Mouse (Mus musculus) thymus, postnatal 14 days (tissue): ENCODE results near the gene Plscr2.
A peak's percentile ranks its signal among the peaks of the same experiment; 100 is the strongest.

Experiments used
- DNase-seq: peaks from one replicate; pipeline ENCODE4 v3.0.0; 2021

Plscr2 gene

DNA sequence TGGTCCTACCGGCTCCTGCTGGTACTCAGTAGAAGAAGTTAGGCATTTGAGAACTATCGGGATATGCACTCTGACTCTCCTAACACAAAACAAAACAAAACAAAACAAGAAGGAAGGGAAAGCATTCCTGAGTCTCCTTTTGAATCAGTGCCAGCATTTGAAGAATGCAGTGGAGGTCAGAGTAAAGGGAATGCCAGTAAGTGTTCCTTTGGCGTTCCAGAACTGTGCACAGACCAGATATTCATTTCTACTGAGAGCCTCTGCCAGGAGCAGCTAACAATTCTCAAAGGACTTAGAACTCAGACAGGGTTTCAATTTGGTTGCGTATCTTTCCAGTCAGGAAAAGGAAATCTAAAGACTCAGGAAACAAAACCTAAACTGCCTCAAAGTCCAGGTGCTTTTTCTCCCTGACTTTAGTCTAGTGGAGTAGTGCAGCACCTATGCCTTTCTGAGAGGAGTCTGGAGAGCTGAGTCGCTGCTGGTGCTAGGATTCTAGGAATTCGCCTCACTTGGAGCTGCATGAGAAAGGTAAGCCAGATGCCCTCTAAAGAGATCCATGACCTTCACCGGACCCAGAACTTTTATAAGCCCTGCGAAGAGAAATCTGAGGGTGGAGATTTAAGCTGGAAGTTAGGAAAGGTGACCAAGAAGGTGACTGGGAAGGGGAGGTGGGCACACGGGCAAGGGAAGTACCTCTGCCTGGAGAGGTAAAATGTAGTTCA is at the start of gene Plscr2:
TSS of gene Plscr2 (plus strand) at position 117 of the 722 bp plus-strand sequence.
- no peak for DNase-seq

DNA sequence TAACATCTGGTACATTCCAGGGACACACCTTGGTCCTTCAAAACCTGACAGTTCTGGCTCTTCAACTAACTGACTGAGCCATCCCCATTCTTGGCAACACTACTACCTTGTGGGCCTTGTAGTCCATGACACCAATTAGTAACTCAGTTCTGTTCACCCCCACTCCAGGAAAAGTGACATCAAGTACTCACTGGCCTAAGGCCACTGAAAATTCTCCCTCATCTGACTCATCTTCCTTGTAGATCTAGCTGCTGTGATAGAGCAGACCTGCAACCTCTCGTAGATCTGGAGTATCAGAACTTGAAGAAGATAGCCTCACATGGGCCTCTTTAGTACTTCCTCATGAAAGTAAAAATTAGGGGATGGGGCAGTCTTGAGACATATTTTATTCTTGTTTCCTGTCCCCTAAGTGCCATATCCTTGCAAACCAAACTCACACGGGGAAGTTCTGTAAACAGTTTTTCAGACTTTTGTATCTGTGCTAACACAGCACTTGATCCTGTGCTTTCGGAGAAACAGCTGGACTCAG is 49.2 kb upstream of the Plscr2 start:
- no peak for DNase-seq

DNA sequence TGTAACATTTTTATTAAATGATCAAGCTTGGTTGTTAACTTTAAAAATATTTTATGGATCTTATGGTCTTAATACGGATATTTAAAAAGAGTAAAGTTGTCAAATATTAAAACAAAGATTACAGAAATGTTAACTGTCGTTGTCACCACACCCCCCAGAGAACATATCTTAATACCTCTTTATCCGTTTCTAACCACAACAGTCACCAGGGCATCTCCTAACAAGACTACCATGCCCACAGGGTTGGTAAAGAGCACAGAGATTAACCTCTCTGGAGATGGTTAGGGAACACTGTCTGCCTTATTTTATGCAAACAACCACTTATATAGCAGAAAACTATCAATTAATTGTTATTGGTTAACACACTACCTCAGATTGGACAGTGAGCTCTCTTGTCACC is 48.6 kb upstream of the Plscr2 start:
- DNase-seq, result no peak

DNA sequence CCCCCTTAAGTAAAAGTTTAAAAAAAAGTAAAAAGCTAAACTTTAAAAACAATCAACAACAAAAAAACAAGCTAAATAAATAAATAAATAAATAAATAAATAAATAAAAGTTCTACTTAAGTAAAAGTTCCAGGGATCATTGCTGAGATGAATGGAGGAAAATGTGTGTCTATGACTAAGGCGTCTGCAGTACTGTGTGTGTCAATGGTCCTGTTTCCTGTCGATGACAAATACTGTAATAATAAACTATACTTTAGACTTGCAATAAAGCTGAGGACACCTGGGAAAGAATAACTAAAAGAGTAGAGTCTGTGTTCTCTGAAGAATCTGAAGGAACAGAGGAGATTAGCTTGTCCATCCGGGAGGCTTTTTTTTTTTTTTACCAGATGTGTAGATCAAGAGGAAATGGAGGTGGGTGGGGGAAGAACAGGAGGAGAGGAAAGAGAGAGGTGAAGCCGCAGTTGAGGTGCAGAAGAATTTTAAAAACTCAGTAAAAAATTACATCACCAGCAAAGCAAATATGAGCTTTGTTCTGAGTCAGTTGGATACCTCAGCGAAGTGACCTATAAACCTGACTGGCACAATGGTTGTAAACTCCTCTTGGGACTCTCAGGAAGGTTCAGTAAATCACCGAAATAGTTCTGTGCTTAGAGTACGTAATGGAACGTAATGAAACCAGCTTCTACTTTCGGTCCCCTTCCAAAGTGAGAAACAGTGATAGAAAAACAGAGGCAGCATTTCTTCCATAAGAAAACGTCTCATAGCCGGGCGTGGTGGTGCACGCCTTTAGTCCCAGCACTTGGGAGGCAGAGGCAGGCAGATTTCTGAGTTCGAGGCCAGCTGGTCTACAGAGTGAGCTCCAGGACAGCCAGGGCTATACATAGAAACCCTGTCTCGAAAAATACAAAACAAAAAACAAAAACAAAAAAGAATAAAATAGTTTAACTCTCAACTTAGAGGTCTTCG is 46.3 kb upstream of the Plscr2 start:
- DNase-seq, result no peak

DNA sequence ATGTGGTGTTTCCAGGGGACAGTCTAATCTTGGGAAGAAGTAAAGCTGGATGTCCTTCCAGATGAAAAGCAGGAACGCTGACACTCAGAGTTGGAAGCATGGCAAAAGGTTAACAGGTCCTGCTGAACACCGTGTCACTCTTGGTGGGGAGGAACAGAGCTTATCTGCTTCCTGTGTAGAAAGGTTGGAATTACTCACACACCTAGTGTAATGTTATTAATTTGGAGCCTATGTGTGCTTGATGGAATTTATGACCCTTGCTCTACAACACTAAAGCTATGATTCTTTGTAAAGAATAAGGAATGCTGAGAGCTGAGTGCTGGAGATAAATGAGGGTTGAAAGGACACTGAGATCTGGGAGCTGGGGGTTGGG is 45.6 kb upstream of the Plscr2 start:
- no peak for DNase-seq

DNA sequence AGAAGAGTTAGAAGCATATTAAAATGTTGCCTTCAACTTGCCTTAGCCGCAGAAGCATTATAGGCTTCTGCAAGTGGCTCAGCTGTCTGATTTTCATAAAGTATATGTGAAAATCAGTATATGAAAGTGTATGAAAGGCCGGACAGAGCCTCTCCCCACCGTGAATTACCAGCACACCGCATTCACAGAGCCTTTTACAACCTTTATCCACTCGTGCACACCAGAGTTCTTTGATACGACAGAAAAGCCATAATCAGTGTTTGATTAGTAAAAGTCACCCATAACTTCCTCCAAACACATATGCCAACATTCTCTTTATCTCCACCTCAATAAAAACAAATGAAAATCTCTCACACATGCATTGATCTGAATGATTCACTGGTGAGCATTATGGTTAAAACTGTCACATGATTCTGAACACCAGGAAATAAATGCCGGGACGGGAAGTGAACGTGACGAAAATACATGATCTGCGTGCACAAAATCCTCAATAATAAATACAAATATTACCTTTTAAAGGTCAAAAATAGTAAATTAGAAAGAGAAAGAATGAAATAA is 40.4 kb upstream of the Plscr2 start:
- no peak for DNase-seq

DNA sequence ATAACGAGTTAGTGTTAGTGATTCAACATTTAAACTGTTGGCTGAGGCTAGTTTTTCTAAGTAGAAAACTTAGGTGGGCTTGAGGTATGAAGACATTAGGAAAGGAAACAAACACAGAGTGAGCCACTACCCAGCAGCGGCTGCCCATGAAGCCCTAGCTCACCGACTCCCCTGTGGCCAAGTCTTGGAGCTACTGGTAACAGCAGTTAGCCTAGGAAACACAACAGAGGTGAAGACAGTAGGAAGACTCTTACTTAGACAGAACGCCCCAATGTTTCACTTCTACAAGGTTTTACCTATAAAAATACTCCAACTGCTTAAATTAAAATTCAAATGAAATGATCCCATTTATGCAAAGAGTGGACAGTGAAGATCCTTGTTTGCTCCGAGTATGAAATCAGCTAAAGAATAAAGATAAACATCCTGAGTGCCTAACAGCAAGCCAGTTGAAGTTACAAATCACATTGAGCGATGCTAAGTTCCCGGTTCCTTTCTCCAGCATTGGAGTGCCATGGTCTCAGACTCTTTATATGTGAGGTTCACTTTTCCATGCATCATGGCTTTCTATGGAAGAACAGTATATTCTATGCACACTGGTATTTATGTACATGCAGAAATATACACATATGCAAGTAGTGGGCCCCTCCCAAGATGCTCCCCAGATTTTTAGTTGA is 26.5 kb upstream of the Plscr2 start:
- no peak for DNase-seq

DNA sequence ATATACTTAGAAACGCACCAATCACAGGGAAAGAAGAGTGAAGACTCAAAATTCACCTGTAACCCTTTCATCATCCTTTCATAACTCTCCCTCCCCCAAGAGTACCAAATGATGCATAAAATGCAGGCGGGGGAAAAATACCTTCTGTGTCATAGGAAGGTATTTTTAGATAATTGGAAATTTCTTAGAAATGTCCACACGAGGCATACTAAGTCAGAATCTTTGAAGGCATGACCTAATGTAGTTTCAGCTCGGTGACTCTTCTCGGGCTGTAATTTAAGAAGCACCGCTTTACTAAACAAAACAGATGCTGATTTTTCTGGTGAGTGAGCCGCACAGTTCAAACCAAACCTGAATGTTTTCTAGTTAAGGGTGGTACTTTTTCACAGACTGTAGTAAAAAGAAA is 26.0 kb upstream of the Plscr2 start, which contains the start of gene Plscr1:
TSS of gene Plscr1 (plus strand) at position 304 of the 406 bp plus-strand sequence.
- DNase-seq, result no peak

DNA sequence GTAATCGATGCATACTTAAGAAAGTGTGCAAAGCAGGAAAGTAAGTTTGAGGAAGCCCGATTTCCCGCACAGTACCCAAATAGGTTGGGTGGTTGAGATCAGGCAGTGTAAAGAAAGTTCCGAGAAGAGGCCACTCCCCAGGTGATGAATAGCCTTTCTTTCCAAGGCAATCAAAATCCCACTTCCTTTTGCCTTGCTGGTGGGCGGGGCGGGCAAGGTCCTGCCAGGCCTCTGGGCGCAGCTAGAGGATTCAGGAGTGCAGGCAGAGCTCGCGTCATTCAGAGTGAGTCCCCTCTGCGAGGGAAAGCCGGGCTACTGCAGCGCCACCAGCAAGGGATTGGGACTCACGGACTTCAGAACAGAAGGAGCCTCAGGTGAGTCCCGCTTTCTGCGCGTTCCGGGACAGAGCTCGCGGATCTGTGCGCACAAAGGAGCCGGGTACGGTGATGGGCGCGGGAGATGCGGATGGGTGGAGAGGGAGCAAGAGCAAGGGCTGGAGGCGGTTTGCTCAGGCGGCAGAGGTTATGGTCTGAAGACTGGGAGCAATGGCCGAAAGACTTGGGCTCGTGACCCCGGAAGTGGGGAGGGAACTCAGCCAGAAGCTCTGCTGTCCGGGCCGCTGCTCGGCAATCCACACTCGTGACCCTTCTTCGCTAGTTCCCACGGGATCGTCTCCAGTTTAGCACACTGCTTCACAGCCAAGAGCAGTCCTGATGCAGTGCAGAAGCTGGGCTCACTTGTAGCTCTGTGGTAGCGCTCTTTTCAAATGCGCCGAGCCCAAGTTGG is 25.2 kb upstream of the Plscr2 start:
- DNase-seq, result peak; percentile 18

DNA sequence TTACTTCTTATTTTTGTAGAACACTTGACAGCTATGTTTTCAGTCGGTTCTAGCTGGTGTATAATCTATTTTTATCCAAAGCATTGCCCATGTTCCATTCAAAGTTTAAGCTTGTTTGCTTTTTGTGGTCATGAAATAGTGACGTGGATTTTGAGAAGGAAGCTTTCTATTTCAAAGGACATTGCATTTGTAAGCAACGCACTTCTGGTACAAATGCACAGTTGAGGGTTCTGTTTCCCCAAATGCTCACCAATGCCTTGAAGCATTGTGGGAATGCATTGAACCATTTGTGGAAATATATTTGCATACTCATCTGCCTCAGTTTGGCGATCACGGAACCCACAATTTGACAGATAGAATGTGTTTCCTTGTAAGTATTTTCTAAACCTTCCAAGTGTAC is 22.7 kb upstream of the Plscr2 start:
- DNase-seq, result no peak

DNA sequence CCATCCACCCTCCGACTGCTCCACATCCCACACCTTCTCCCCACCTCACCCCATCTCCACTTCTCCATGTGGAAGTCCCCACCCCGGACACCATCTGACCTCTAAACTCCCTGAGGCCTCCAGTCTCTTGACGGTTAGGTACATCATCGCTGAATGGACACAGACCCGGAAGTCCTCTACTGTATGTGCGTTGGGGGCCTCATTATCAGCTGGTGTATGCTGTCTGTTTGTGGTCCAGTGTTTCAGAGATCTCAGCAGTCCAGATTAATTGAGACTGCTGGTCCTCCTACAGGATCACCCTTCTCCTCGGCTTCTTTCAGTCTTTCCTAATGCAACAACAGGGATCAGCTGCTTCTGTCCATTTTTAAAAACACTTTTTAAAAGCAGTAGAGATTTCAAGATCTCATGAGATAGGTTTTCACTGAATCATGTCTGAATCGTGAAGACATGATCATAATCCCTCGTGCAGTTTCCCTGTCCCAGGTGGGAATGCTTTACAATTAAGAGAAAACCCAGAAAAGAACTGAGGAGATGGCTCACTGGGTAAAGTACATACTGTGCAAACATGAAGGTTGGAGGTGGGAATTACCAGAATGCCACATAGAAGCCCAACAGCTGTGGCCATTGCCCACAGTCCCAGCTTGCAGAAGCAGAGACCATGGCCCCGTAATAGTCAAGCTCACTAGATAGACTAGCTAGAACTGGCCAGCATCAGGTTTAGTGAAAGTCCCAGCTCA is 21.6 kb upstream of the Plscr2 start:
- DNase-seq, result no peak

DNA sequence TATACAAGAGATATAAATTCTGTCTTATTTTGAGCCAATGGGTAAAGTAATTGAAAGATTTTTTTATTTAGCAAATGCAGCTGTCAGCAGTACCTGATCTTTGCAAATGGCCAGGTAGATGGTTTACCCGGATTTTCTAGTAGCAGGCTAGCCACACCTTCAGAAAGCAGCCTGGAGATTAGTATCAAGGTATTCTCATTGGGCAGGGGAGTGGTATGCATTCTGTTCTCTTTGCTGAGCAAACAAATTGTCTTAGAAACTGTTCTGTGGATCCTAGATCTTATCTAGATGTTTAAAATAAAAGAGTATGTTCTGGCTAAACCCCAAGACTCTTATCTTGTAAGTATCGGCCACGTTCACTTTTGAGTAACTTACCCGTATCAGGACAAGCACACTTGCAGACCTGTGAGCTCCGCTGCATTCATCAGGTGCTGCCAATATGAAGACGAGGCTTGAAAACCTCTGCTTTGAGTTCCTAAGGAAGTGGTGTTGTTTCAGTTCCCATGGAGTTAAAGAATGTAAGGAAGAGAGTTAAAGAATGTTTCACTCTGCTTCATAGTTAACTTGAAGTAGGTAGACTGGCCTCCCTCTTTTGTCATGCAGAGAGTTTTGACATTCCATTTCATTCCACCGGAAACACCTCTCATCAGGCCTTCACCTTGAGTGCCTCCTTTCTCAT is 14.8 kb upstream of the Plscr2 start:
- no peak for DNase-seq

DNA sequence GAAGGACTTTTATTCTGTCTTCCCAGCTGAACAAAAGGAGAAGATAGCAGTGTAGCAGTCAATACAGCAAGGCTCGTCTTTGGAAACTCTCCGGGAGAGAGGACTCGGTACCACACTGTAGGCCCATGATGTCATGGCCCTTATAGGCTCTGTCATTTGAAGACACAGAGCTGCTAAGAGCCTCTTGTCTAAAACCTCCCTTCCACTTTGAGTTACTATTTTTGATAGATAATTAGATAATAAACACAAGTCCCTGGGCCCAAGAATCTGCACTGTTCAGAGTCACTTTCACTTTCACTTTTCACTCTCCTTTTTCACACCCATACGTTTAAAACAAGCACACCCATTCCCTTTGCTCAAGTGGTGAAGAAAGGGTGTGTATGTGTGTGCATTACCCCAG is 9.7 kb upstream of the Plscr2 start:
- no peak for DNase-seq

DNA sequence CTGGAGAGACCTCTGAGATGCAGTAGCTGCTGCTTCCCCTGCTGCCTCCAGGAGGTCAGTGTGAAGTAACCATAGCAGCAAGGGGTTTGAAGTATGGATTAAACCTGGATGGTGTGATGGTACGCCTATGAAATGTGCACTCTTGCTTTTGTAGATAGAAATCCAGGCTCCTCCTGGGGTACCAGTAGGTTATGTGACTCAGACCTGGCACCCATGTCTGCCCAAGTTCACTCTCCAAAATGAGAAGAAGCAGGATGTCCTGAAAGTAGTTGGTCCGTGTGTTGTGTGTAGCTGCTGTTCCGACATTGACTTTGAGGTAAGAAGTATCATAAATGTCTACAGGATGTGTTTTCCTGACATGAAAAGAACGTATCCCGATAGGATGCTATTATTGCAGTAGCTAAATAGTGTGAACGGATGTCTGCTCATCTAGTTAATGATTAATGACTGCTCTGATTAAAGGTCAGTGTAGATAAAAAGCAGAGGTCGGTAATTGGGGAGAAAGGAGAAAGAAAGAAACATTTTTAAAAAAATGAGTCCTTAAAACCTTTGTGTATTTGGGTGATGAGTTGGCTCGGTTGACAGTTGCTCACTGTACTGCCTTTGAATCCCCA is 8.7 kb upstream of the Plscr2 start:
- no peak for DNase-seq

DNA sequence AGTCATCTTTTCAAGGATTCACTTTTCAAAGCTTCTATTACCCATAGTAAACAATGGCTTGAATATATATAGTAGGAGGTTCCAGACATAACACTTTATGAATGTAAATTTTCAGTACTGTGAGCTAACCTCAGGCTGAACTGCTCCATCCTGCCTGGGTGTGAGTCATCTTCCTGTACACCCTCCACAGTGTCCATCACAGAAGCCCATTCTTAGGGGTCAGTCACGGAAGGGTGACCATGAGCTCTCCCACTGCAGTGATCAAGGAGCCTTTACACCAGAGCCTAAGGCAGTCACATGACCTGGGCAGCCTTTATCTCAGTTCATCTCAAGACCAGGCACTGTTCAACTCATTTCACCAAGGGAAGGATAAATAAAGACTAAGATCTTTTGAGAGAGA is 7.7 kb upstream of the Plscr2 start:
- DNase-seq, result no peak

DNA sequence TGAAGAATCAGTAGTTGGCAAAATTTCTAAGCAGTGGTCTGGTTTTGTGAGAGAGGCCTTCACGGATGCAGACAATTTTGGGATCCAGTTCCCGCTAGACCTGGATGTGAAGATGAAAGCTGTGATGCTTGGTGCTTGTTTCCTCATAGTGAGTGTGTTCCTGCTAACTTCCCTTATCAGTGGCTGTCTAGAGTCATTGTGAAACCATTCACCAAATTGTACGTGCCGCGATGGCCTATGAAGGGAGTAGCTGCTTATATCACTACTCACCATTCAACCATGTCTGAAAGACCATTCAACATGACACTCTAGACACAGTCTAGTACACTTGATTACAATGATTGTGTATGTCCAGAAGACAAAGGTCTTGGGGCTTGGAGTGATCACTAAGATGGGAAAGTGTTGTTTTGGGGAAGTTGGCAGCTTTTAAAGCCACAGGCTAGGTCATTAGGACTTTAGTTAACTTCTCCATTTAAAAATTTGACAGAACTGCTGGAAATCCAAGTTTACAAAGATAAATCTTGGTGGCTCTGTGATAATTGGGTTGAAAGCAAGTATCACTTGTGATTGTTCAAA is 5.5 kb upstream of the Plscr2 start:
- DNase-seq, result no peak

DNA sequence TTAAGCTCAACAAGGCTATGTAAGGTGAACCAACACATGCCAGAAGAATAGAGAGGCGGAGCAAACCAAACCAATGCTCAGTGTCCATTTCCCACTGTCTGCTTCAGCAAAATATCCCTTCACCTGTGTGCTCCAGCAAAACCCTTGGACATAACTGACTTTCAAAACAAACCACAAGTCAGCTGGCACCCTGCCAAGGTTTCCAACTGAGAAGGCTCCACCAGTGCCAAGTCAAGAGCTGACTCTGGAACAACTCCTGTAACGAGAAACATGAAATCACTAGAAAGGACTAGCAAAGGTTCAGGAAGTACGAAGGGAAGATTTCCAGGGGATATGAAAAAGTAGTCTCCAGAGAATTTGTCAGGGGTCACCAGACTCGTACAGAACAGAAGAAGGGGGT is 4.5 kb upstream of the Plscr2 start:
- no peak for DNase-seq

DNA sequence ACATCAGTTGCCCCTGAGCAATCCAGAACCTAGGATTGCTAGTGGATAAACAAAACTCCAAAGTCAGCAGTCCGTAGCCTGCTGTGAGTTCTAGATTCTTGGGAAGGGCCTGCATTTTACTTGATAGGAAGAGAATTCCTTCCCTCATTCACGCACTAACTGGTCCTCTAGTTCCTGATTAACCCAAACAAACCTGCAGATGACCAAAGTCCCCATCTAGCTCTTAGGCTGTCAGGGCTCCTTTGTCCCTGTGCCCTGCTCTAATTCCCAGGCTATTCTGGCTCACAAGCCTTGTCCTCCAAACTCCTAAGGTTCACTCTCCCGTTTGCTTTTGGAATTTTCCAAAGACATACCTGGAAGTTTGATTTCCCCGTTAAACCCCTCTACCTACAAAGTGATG is 2.8 kb upstream of the Plscr2 start:
- no peak for DNase-seq

DNA sequence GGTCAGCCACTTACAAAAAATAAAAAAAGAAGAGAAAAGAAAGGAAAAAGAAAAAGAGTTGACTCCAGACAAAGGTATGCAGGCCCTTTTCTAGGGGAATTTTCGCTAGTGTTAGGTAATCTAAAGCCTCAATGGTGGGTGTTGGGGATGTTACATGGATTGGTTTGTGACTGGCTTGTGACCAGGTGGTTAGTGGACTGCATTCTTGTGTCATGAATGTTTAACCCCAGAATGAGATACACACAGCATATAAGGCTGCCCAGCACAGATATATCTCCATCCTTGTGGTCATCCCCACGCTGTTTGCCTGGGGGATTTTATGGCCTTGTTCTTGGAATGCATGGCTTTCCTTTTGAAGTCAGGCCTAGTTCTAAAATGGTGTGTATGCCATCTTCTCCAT is 2.1 kb upstream of the Plscr2 start:
- no peak for DNase-seq
